Mouse (Mus musculus) CH12.LX (cell line): ENCODE data around the gene Higd1c. TPM values are rescaled to one million over a fixed set of nuclear protein-coding genes. Genes with fewer than 3 reads are reported as not detected.
A peak's percentile ranks its signal among the peaks of the same experiment; 100 is the strongest.

Experiments used
- DNase-seq: peaks from one replicate; pipeline ENCODE4 v3.0.0-alpha.2; 2013; ENCODE audit errors: extremely low read depth
- H3K27ac ChIP-seq: 2 replicates; pipeline ENCODE4 v1.5.1; 2012; ENCODE audit warnings: low read depth, mild to moderate bottlenecking, control low read depth, moderate library complexity; ENCODE audit not compliant: insufficient read depth
- H3K27me3 ChIP-seq: replicated peaks from 2 replicates; pipeline ENCODE3; 2012; ENCODE audit warnings: inconsistent platforms
- H3K36me3 ChIP-seq, 2 experiments: replicated peaks in 1 of 2; 2 replicates each; pipeline versions ENCODE3 to v1.6.1; 2012; ENCODE audit warnings: inconsistent platforms in 1 of 2, low read length in 1 of 2, mild to moderate bottlenecking in 1 of 2, mixed read lengths in 1 of 2, moderate library complexity in 1 of 2; ENCODE audit not compliant: control insufficient read depth in 1 of 2, insufficient read depth in 1 of 2
- H3K4me1 ChIP-seq, 2 experiments: 2 replicates each; pipeline ENCODE4 v1.6.1; 2012; ENCODE audit warnings: inconsistent platforms in 1 of 2, moderate library complexity in 1 of 2; ENCODE audit not compliant: insufficient read depth in 2 of 2, control insufficient read depth in 1 of 2
- H3K4me2 ChIP-seq: 2 replicates; pipeline ENCODE4 v1.6.1; 2012; ENCODE audit warnings: low read depth, mild to moderate bottlenecking, control low read depth; ENCODE audit not compliant: poor library complexity, insufficient read depth, severe bottlenecking
- H3K4me3 ChIP-seq, 3 experiments: fragments of 150-350 bp in 1 of 3; sonication (generic) in 1 of 3; replicated peaks in 1 of 3; 2 replicates each; pipeline versions ENCODE3 to v1.5.1; 2011 to 2012; ENCODE audit warnings: low read depth in 2 of 3, low read length in 2 of 3, mild to moderate bottlenecking in 2 of 3, moderate library complexity in 2 of 3, control low read depth in 1 of 3, improper control_type of control experiment in 1 of 3, inconsistent platforms in 1 of 3, mixed read lengths in 1 of 3; ENCODE audit not compliant: poor library complexity in 1 of 3
- H3K79me2 ChIP-seq: replicated peaks from 2 replicates; pipeline ENCODE4 v1.6.1; 2012; ENCODE audit warnings: mild to moderate bottlenecking, moderate library complexity; ENCODE audit not compliant: control insufficient read depth, poor library complexity, insufficient read depth, severe bottlenecking; ENCODE audit errors: extremely low read depth
- H3K9ac ChIP-seq: 2 replicates; pipeline ENCODE4 v1.6.1; 2012; ENCODE audit warnings: low read depth, mild to moderate bottlenecking, control low read depth, moderate library complexity; ENCODE audit not compliant: insufficient read depth
- H3K9me3 ChIP-seq: replicated peaks from 2 replicates; pipeline ENCODE3; 2012; ENCODE audit warnings: low read length, inconsistent platforms, mixed read lengths
- CHD1 ChIP-seq: IDR thresholded peaks from 2 replicates; pipeline ENCODE4 v1.6.1; 2012; ENCODE audit warnings: low read depth, low read length, improper control_type of control experiment, inconsistent platforms
- CTCF ChIP-seq, 2 experiments: IDR thresholded peaks in 1 of 2; conservative IDR thresholded peaks in 1 of 2; 2 replicates each; pipeline ENCODE4 v1.5.1; 2011 to 2012; ENCODE audit warnings: low read depth in 2 of 2, low read length in 2 of 2, improper control_type of control experiment in 1 of 2, inconsistent platforms in 1 of 2, mild to moderate bottlenecking in 1 of 2, moderate library complexity in 1 of 2
- E2F4 ChIP-seq: IDR thresholded peaks from 2 replicates; pipeline ENCODE4 v1.6.1; 2011; ENCODE audit warnings: low read depth, low read length, improper control_type of control experiment; ENCODE audit not compliant: insufficient replicate concordance
- ELF1 ChIP-seq: IDR thresholded peaks from 2 replicates; pipeline ENCODE4 v1.6.1; 2014; ENCODE audit warnings: low read depth, mild to moderate bottlenecking, inconsistent platforms, low read length, improper control_type of control experiment
- EP300 ChIP-seq: IDR thresholded peaks from 2 replicates; pipeline ENCODE4 v1.6.1; 2011; ENCODE audit warnings: low read length, improper control_type of control experiment
- ETS1 ChIP-seq: conservative IDR thresholded peaks from 2 replicates; pipeline ENCODE4 v1.6.1; 2012; ENCODE audit warnings: low read depth, mild to moderate bottlenecking, inconsistent platforms, low read length, improper control_type of control experiment, moderate library complexity
- JUN ChIP-seq: IDR thresholded peaks from 2 replicates; pipeline ENCODE4 v1.6.1; 2011; ENCODE audit warnings: low read depth, mild to moderate bottlenecking, low read length, improper control_type of control experiment, moderate library complexity; ENCODE audit not compliant: insufficient read depth
- KAT2A ChIP-seq: IDR thresholded peaks from 2 replicates; pipeline ENCODE4 v1.6.1; 2012; ENCODE audit warnings: low read length, improper control_type of control experiment, inconsistent platforms; ENCODE audit not compliant: insufficient replicate concordance
- MAFK ChIP-seq: IDR thresholded peaks from 2 replicates; pipeline ENCODE4 v1.6.1; 2011; ENCODE audit warnings: low read length, improper control_type of control experiment; ENCODE audit not compliant: insufficient replicate concordance
- MAZ ChIP-seq: IDR thresholded peaks from 2 replicates; pipeline ENCODE4 v1.6.1; 2012; ENCODE audit warnings: low read depth, mild to moderate bottlenecking, inconsistent platforms, low read length, improper control_type of control experiment, moderate library complexity
- MEF2A ChIP-seq: IDR thresholded peaks from 2 replicates; pipeline ENCODE4 v1.6.1; 2014; ENCODE audit warnings: low read depth, mild to moderate bottlenecking, inconsistent platforms, low read length, improper control_type of control experiment, borderline replicate concordance
- MXI1 ChIP-seq: IDR thresholded peaks from 2 replicates; pipeline ENCODE4 v1.6.1; 2011; ENCODE audit warnings: mild to moderate bottlenecking, low read depth, low read length, improper control_type of control experiment
- MYC ChIP-seq: IDR thresholded peaks from 2 replicates; pipeline ENCODE4 v1.6.1; 2011; ENCODE audit warnings: low read depth, mild to moderate bottlenecking, improper control_type of control experiment, low read length
- NELFE ChIP-seq: IDR thresholded peaks from 2 replicates; pipeline ENCODE4 v1.6.1; 2011; ENCODE audit warnings: low read depth, low read length, improper control_type of control experiment
- NRF1 ChIP-seq: IDR thresholded peaks from 2 replicates; pipeline ENCODE4 v1.6.1; 2014; ENCODE audit warnings: low read depth, mild to moderate bottlenecking, inconsistent platforms, low read length, improper control_type of control experiment, moderate library complexity
- PAX5 ChIP-seq: IDR thresholded peaks from 2 replicates; pipeline ENCODE4 v1.6.1; 2012; ENCODE audit warnings: low read length, inconsistent platforms, mixed read lengths
- POLR2A ChIP-seq: IDR thresholded peaks from 2 replicates; pipeline ENCODE4 v1.6.1; 2011; ENCODE audit warnings: low read depth, mild to moderate bottlenecking, improper control_type of control experiment, low read length
- RAD21 ChIP-seq: IDR thresholded peaks from 2 replicates; pipeline ENCODE4 v1.6.1; 2011; ENCODE audit warnings: low read depth, mild to moderate bottlenecking, low read length, improper control_type of control experiment, moderate library complexity
- RCOR1 ChIP-seq: conservative IDR thresholded peaks from 2 replicates; pipeline ENCODE4 v1.6.1; 2012; ENCODE audit warnings: low read depth, mild to moderate bottlenecking, inconsistent platforms, low read length, improper control_type of control experiment
- SIN3A ChIP-seq: IDR thresholded peaks from 2 replicates; pipeline ENCODE4 v1.6.1; 2012; ENCODE audit warnings: low read length, improper control_type of control experiment, inconsistent platforms
- TBP ChIP-seq: conservative IDR thresholded peaks from 2 replicates; pipeline ENCODE4 v1.6.1; 2011; ENCODE audit warnings: low read depth, low read length, improper control_type of control experiment
- TCF12 ChIP-seq: IDR thresholded peaks from 2 replicates; pipeline ENCODE4 v1.6.1; 2014; ENCODE audit warnings: low read depth, mild to moderate bottlenecking, inconsistent platforms, low read length, improper control_type of control experiment
- UBTF ChIP-seq: IDR thresholded peaks from 2 replicates; pipeline ENCODE4 v1.6.1; 2012; ENCODE audit warnings: low read depth, mild to moderate bottlenecking, inconsistent platforms, low read length, improper control_type of control experiment, moderate library complexity
- ZNF384 ChIP-seq: IDR thresholded peaks from 2 replicates; pipeline ENCODE4 v1.6.1; 2012; ENCODE audit warnings: low read depth, low read length, improper control_type of control experiment, inconsistent platforms
- dilution Hi-C: fragments of 300-500 bp; cut with MboI; formaldehyde crosslinking; loops from 2 replicates; pipeline ENCODE4 v1.14.3; 2020; ENCODE audit warnings: low sequenced_read_pairs; ENCODE audit not compliant: extremely low pct_unique_long_range_greater_than_20kb, extremely low pct_ligation_motif_present
- in situ Hi-C: fragments of 300-500 bp; cut with MboI; formaldehyde crosslinking; loops from 3 replicates; pipeline ENCODE4 v1.14.3; 2019; ENCODE audit warnings: low sequenced_read_pairs, low pct_ligation_motif_present, low pct_unique_long_range_greater_than_20kb, mixed read lengths
- polyA plus RNA-seq: library from polyadenylated mRNA; unstranded; fragments of >175 nt; gene quantifications from 2 replicates; pipeline ENCODE4 v1.2.1, GENCODE M21; 2012; ENCODE audit warnings: low read depth; ENCODE audit not compliant: insufficient read length
- total RNA-seq, 2 experiments: library from RNA; depleted of rRNA; stranded (reverse); fragments of 300-350 nt in 1 of 2; fragments of >200 nt in 1 of 2; gene quantifications; 2 replicates each; pipeline ENCODE4 v1.2.3; 2012 to 2014

The Higd1c gene
- total and polyA plus RNA-seq, 3 experiments, result not detected

GRCm38 (mm10) chr15:100410918-100411672 lies 46.8 kb downstream of the Higd1c start:
- Histone ChIP-seq H3K4me1 (peaks cover 7 to 30% of the 10 kb centered on the region in 2 experiments), H3K9ac (no peak overlapping the region), H3K27ac (no peak overlapping the region), H3K27me3 (no peaks in the 10 kb centered on the region), H3K4me2 (no peak overlapping the region; the same call in 1 of the 2 replicates), H3K36me3 (peaks cover 10 to 48% of the 10 kb centered on the region in 2 experiments), H3K79me2 (no peaks in the 10 kb centered on the region), H3K9me3 (no peaks in the 10 kb centered on the region), H3K4me3 (peak overlapping the region in 1 of 3 experiments; percentile 23)
- in situ Hi-C loops, result no loop called here
- peak; percentile 86 for DNase-seq
- TF ChIP-seq CTCF (conservative IDR thresholded peaks at IDR 0.05 in 1 of 2, IDR thresholded peaks at IDR 0.05 in 1 of 2; ENCODE audit: low read depth in 2 of 2, low read length in 2 of 2) (no peak), NELFE (no peak), SIN3A (no peak), ELF1 (no peak), TCF12 (no peak), JUN (no peak), MXI1 (no peak), RAD21 (no peak), POLR2A (no peak), TBP (no peak), RCOR1 (no peak), ETS1 (no peak), EP300 (no peak), CHD1 (no peak), MYC (no peak), KAT2A (no peak), MAZ (no peak), MAFK (no peak), MEF2A (no peak)
- dilution Hi-C loops, result no loop called here

DNA sequence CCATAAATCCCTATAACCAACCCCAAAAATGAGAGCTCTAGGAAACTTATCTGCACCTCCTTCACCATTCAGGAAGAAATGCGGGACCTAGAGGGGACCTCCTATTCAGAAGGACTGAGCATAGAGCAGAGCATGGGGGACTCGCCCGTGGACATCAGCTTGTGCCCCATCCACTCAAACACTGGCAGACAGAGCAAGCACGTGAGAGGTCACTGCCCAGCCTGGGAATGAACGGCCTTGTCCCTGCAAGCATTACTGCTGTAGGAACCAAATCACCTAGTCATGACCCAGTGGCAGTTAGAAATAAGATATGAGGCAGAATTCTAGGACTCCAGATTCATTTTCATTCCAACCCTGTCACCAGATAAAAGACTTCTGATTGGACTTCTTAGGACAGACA lies 47.4 kb downstream of the Higd1c start:
- H3K9ac ChIP-seq, result no peak overlapping the region
- H3K27ac ChIP-seq, result no peak overlapping the region
- H3K36me3 ChIP-seq, result peaks cover 9 to 47% of the 10 kb centered on the region in 2 experiments
- TF ChIP-seq UBTF (no peak), MYC (no peak), MAZ (no peak), ZNF384 (no peak), ELF1 (no peak), NRF1 (no peak), SIN3A (no peak), MAFK (no peak), PAX5 (no peak), E2F4 (no peak), NELFE (no peak)
- TF ChIP-seq, all 38 proteins: peak for 0
- in situ Hi-C loops, result no loop called here
- Histone ChIP-seq H3K4me3 (no peak overlapping the region), H3K4me1 (peaks cover 7 to 33% of the 10 kb centered on the region in 2 experiments), H3K9me3 (no peaks in the 10 kb centered on the region), H3K4me2 (no peak overlapping the region), H3K79me2 (no peaks in the 10 kb centered on the region), H3K27me3 (no peaks in the 10 kb centered on the region)
- no peak for DNase-seq
- dilution Hi-C loops, result no loop called here
